Mouse (Mus musculus) spleen, adult 2 months (tissue): ENCODE results near the gene Magi1.

Experiments used
- CTCF ChIP-seq: fragments of 200-500 bp; IDR thresholded peaks from 2 replicates; pipeline ENCODE4 v1.5.1; 2011; ENCODE audit warnings: mild to moderate bottlenecking, inconsistent platforms; ENCODE audit not compliant: insufficient read depth, insufficient read length, insufficient replicate concordance; ENCODE audit errors: extremely low read depth
- POLR2A ChIP-seq: fragments of 200-500 bp; IDR thresholded peaks from 2 replicates; pipeline ENCODE4 v1.6.1; 2011; ENCODE audit warnings: low read depth, low read length, inconsistent platforms

DNA sequence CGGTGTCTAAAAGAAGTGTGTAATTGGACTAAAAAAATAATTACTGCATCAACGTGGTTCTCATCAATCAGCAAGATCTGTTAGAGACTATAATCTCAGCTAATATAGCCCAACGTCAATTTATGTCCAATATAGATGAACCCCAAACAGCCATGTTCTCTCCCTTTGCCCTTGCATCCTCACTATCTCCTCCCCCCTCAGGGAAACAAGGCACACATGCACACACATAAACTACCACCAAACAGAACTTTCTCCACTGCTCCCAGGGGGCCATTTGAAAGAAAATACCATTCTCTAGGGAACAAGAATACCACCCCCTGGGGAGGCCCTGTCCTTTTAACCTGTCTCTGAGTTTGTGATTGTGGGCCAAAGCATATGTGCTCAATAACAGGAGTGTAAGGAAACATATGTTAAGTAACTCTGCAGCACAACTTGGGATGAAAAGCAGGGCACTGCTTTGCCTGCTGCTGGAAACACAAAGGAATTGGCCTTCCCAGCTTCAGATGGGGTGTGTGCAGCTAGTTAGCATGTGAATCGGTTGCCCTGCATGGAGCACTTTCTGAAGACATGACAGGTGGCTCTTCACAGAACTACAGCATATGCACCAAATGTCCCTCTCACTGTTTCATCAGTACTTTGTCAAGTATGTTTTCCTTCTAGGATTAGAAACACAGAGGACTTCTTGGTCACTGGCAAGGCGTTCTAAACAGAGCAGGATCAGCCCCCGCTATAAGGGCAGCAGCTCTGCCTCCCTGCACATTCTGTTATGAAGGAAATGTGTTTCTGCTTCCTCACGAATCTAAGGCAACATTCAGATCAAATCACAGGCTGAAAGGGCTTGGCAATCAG, 434.6 kb downstream of the Magi1 start:
- TF ChIP-seq CTCF (no peak), POLR2A (no peak)
